Mouse (Mus musculus): ENCODE results near the gene C1qtnf5.

- TF ChIP-seq POLR2A (IDR thresholded peaks at IDR 0.05; ENCODE audit: low read depth, low read length) (no peak), CTCF (IDR thresholded peaks at IDR 0.05; ENCODE audit: borderline replicate concordance, insufficient read depth, low read length) (no peak)
Observed at GRCm38 (mm10) chr9:44085741-44086665, 21.0 kb upstream of the C1qtnf5 start.
